10 mouse cellular contexts compared by ENCODE assay signal in the genomic region with DNA sequence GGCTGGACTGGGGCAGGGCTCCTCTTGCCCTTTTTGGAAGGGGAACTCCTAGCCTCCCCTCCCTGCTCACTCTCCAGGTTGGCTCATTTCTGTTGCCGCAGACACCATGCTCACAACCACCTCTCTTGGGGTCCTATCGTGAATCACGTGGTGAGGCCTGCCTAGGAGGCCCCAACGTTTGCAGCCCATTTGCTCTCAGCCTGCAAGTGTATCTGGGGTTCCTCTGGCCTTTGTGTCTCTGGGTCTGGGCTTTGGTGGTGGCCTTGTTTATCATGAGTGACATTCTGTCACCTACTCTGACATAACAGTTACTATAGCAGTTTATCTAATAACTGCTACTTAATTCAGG. TPM values are rescaled to one million over a fixed set of nuclear protein-coding genes. Genes with fewer than 3 reads are reported as not detected.
A peak's percentile ranks its signal among the peaks of the same experiment; 100 is the strongest.
DNase-seq lines count a peak whose midpoint lies in the region; ATAC-seq lines count a peak whose summit lies in the region.
"Had no signal": no experiment of that assay in that cellular context is flagged by ENCODE, and none has a peak within 500 bp of the region (broad histone marks: within the 10 kb centered on the region; RNA-seq: fewer than 3 reads in every experiment).

No protein-coding gene starts in this region.

- no peak overlapping the region; the same call in 1 of the 2 replicates for H3K4me2 ChIP-seq in liver, embryonic 12.5 days
- no peak overlapping the region for H3K4me2 ChIP-seq in liver, embryonic 11.5 days
- peak overlapping the region; percentile 48 for H3K4me2 ChIP-seq in forebrain, embryonic 14.5 days (ENCODE audit: low read length)
- peak overlapping the region; percentile 48 for H3K4me2 ChIP-seq in stomach, embryonic 15.5 days

- no peaks in the 10 kb centered on the region for H3K9me3 ChIP-seq in liver, embryonic 12.5 days (replicated peaks)
- H3K9me3 ChIP-seq in liver, embryonic 11.5 days (ENCODE audit: control insufficient read depth, low read length): no peaks in the 10 kb centered on the region
- H3K9me3 ChIP-seq in forebrain, embryonic 14.5 days (replicated peaks; ENCODE audit: control insufficient read depth, low read length): no peaks in the 10 kb centered on the region
- H3K9me3 ChIP-seq in limb, embryonic 10.5 days (replicated peaks): no peaks in the 10 kb centered on the region
- no peaks in the 10 kb centered on the region for H3K9me3 ChIP-seq in stomach, embryonic 15.5 days

- no peak for ATAC-seq in liver, embryonic 12.5 days
- ATAC-seq in liver, embryonic 11.5 days (replicated peaks; ENCODE audit: low FRiP score): no peak
- no peak for ATAC-seq in forebrain, embryonic 14.5 days
- no peak for ATAC-seq in stomach, embryonic 15.5 days (ENCODE audit: insufficient read depth, low FRiP score, low read depth)

- H3K4me1 ChIP-seq in liver, embryonic 12.5 days: peaks cover 46% of the 10 kb centered on the region
- peaks cover 31% of the 10 kb centered on the region for H3K4me1 ChIP-seq in liver, embryonic 11.5 days (replicated peaks; ENCODE audit: control insufficient read depth, insufficient read depth, low read length)
- peaks cover 33% of the 10 kb centered on the region for H3K4me1 ChIP-seq in forebrain, embryonic 14.5 days (ENCODE audit: control insufficient read depth, insufficient read depth, low read length)
- H3K4me1 ChIP-seq in limb, embryonic 10.5 days: peaks cover 79% of the 10 kb centered on the region
- H3K4me1 ChIP-seq in stomach, embryonic 15.5 days: peaks cover 22% of the 10 kb centered on the region

- 25% methylated on average over 4 of the region's 4 CpGs for WGBS in liver, embryonic 12.5 days (ENCODE audit: insufficient replicate concordance)
- WGBS in liver, embryonic 11.5 days: 16% methylated on average over 4 of the region's 4 CpGs
- WGBS in forebrain, embryonic 14.5 days: 20% methylated on average over 4 of the region's 4 CpGs
- 21% methylated on average over 4 of the region's 4 CpGs for WGBS in limb, embryonic 10.5 days
- 18% methylated on average over 4 of the region's 4 CpGs for WGBS in stomach, embryonic 15.5 days

- 0 out of 2 replicates have a peak overlapping the region, but pooled peaks have one; percentile 2 for H3K27ac ChIP-seq in liver, embryonic 12.5 days
- H3K27ac ChIP-seq in liver, embryonic 11.5 days (ENCODE audit: low read depth, low read length): no peak overlapping the region
- peak overlapping the region; percentile 70 for H3K27ac ChIP-seq in forebrain, embryonic 14.5 days (ENCODE audit: low read depth, low read length)
- H3K27ac ChIP-seq in limb, embryonic 10.5 days: peak overlapping the region; percentile 86
- peak overlapping the region; percentile 80 for H3K27ac ChIP-seq in stomach, embryonic 15.5 days

- no peak overlapping the region for H3K9ac ChIP-seq in liver, embryonic 12.5 days
- no peak overlapping the region for H3K9ac ChIP-seq in liver, embryonic 11.5 days (ENCODE audit: low read depth, low read length)
- peak overlapping the region; percentile 17 for H3K9ac ChIP-seq in forebrain, embryonic 14.5 days (ENCODE audit: low read length)
- no peak overlapping the region for H3K9ac ChIP-seq in stomach, embryonic 15.5 days
- H3K9ac ChIP-seq: liver, postnatal 0 days had no signal

- DNase-seq in liver, embryonic 11.5 days (ENCODE audit: low spot score): no peak
- no peak for DNase-seq in forebrain, embryonic 14.5 days (ENCODE audit: low spot score)
- DNase-seq in limb, embryonic 10.5 days (ENCODE audit: low spot score): no peak
- no peak for DNase-seq in layer of hippocampus, adult 8-10 months (ENCODE audit: low spot score in 2 of 2)
- no peak for DNase-seq in thymus, postnatal 4 days
- DNase-seq: liver, postnatal 0 days had no signal

- H3K4me3 ChIP-seq in liver, embryonic 12.5 days: no peak overlapping the region
- no peak overlapping the region for H3K4me3 ChIP-seq in liver, embryonic 11.5 days (ENCODE audit: low read depth, low read length)
- peak overlapping the region; percentile 14; the same call in 1 of the 2 replicates for H3K4me3 ChIP-seq in forebrain, embryonic 14.5 days (ENCODE audit: low read depth, low read length)
- peak overlapping the region; percentile 34; the same call in 1 of the 2 replicates for H3K4me3 ChIP-seq in limb, embryonic 10.5 days
- H3K4me3 ChIP-seq in stomach, embryonic 15.5 days (replicated peaks): no peak overlapping the region; the same call in 1 of the 2 replicates
- H3K4me3 ChIP-seq: erythroblast, embryonic 14.5 days had no signal

- H3K36me3 ChIP-seq in liver, embryonic 12.5 days: no peaks in the 10 kb centered on the region
- H3K36me3 ChIP-seq in liver, embryonic 11.5 days (ENCODE audit: control insufficient read depth, insufficient read depth, low read length): no peaks in the 10 kb centered on the region
- H3K36me3 ChIP-seq in forebrain, embryonic 14.5 days (ENCODE audit: control insufficient read depth, insufficient read depth, low read length): no peaks in the 10 kb centered on the region
- H3K36me3 ChIP-seq in limb, embryonic 10.5 days: no peaks in the 10 kb centered on the region
- H3K36me3 ChIP-seq in stomach, embryonic 15.5 days: no peaks in the 10 kb centered on the region

- H3K27me3 ChIP-seq in liver, embryonic 12.5 days (replicated peaks): peaks cover 28% of the 10 kb centered on the region
- 0 out of 2 replicates have a peak, but pooled peaks cover 5% of the 10 kb centered on the region for H3K27me3 ChIP-seq in liver, embryonic 11.5 days (replicated peaks; ENCODE audit: control insufficient read depth, insufficient read depth, low read length)
- H3K27me3 ChIP-seq in forebrain, embryonic 14.5 days (replicated peaks; ENCODE audit: control insufficient read depth, insufficient read depth, low read length): no peaks in the 10 kb centered on the region
- H3K27me3 ChIP-seq in limb, embryonic 10.5 days (ENCODE audit: low read depth, poor library complexity, severe bottlenecking): no peaks in the 10 kb centered on the region
- H3K27me3 ChIP-seq in stomach, embryonic 15.5 days (replicated peaks): no peaks in the 10 kb centered on the region
- H3K27me3 ChIP-seq: Patski had no signal

RNA-seq across cellular contexts. Expression of gene Tead1, which starts 41.8 kb away (rescaled TPM):
- polyA plus RNA-seq in liver, embryonic 12.5 days (2016; fragmentation: Nextera tagmentation; extraction: Ambion mirVana): 4.7 and 5.2 TPM in 2 replicates
- 6.7 and 7.4 TPM in 2 replicates for polyA plus RNA-seq in liver, embryonic 11.5 days (2014; fragmentation: Nextera tagmentation; extraction: Ambion mirVana)
- 6.0 and 7.8 TPM in 2 replicates for polyA plus RNA-seq in forebrain, embryonic 14.5 days (2014; fragmentation: Nextera tagmentation; extraction: Ambion mirVana)
- 12.7 and 17.3 TPM in 2 replicates for polyA plus RNA-seq in limb, embryonic 10.5 days (2016; fragmentation: Nextera tagmentation; extraction: Ambion mirVana)
- polyA plus RNA-seq in stomach, embryonic 15.5 days (2015; fragmentation: Nextera tagmentation; extraction: Ambion mirVana): 25.7 and 30.2 TPM in 2 replicates
- 10 to 100 TPM; 19.8 to 37.6 (median 27.3) TPM for total RNA-seq in layer of hippocampus, adult 8-10 months (2022)
- polyA plus RNA-seq: erythroblast, embryonic 14.5 days had no signal

Comparison
In these comparisons a context has a peak if more than half of its experiments do, and no peak if none do; other contexts are left out.
1. H3K4me2 ChIP-seq: peak in forebrain, embryonic 14.5 days (single experiment) and stomach, embryonic 15.5 days (single experiment); none in liver, embryonic 12.5 days (single experiment) and liver, embryonic 11.5 days (single experiment).
2. H3K4me3 ChIP-seq: peak in forebrain, embryonic 14.5 days (single experiment) and limb, embryonic 10.5 days (single experiment); none in liver, embryonic 12.5 days (single experiment), liver, embryonic 11.5 days (single experiment) and stomach, embryonic 15.5 days (single experiment).